Mouse (Mus musculus) intestine, postnatal 0 days (tissue): ENCODE results near the gene 9530077C05Rik. TPM values are rescaled to one million over a fixed set of nuclear protein-coding genes. Genes with fewer than 3 reads are reported as not detected.

ENCODE experiments used
- ATAC-seq: fragments of 200-750 bp; cut with Nextera tagmentation; 2 replicates; pipeline ENCODE4 v1.8.0; 2017; ENCODE audit warnings: mild to moderate bottlenecking, moderate TSS enrichment, moderate library complexity
- H3K27ac ChIP-seq: fragments of 300-500 bp; sonication (generic); 2 replicates; pipeline ENCODE4 v1.5.1; 2014; ENCODE audit warnings: mild to moderate bottlenecking, low read depth, low read length, moderate library complexity
- H3K27me3 ChIP-seq: fragments of 300-500 bp; sonication (generic); replicated peaks from 2 replicates; pipeline ENCODE4 v1.6.1; 2014; ENCODE audit warnings: low read length, mixed read lengths; ENCODE audit not compliant: control insufficient read depth, insufficient read depth
- H3K36me3 ChIP-seq: fragments of 300-500 bp; sonication (generic); 2 replicates; pipeline ENCODE4 v1.6.1; 2014; ENCODE audit warnings: mild to moderate bottlenecking, moderate library complexity; ENCODE audit not compliant: control insufficient read depth, insufficient read depth
- H3K4me1 ChIP-seq: fragments of 300-500 bp; sonication (generic); replicated peaks from 2 replicates; pipeline ENCODE4 v1.6.1; 2014; ENCODE audit warnings: antibody characterized with exemption, low read length, mixed read lengths; ENCODE audit not compliant: control insufficient read depth, insufficient read depth
- H3K4me2 ChIP-seq: fragments of 300-500 bp; sonication (generic); replicated peaks from 2 replicates; pipeline ENCODE4 v1.6.1; 2014; ENCODE audit warnings: low read depth, mild to moderate bottlenecking, moderate library complexity
- H3K4me3 ChIP-seq: fragments of 300-500 bp; sonication (generic); 2 replicates; pipeline ENCODE4 v1.5.1; 2014; ENCODE audit warnings: low read depth, low read length
- H3K9ac ChIP-seq: fragments of 300-500 bp; sonication (generic); 2 replicates; pipeline ENCODE4 v1.6.1; 2014; ENCODE audit warnings: mild to moderate bottlenecking, low read depth, low read length
- H3K9me3 ChIP-seq: fragments of 300-500 bp; sonication (generic); 2 replicates; pipeline ENCODE4 v1.6.1; 2016; ENCODE audit warnings: mixed run types; ENCODE audit not compliant: control insufficient read depth
- CTCF ChIP-seq: sonication (generic); IDR thresholded peaks from 2 replicates; pipeline ENCODE4 v1.5.1; 2016; ENCODE audit warnings: low read depth, mild to moderate bottlenecking, control low read depth, antibody characterized with exemption, moderate library complexity
- WGBS: fragments of 180-500 bp; shearing (Covaris S2); extraction: QIAGEN DNeasy Blood & Tissue Kit; methylation state at CpG from one replicate; pipeline ENCODE4 v1.1.7; 2014; 5-methylcytosine and 5-hydroxymethylcytosine counted together
- polyA plus RNA-seq: library from polyadenylated mRNA; unstranded; fragments of >200 nt; fragmentation: Nextera tagmentation; extraction: Ambion mirVana; gene quantifications from 2 replicates; pipeline ENCODE4 v1.2.1, GENCODE M21; 2015

Gene 9530077C05Rik
- polyA plus RNA-seq, 1 experiment from 2014 or later, result 2.0 TPM

DNA sequence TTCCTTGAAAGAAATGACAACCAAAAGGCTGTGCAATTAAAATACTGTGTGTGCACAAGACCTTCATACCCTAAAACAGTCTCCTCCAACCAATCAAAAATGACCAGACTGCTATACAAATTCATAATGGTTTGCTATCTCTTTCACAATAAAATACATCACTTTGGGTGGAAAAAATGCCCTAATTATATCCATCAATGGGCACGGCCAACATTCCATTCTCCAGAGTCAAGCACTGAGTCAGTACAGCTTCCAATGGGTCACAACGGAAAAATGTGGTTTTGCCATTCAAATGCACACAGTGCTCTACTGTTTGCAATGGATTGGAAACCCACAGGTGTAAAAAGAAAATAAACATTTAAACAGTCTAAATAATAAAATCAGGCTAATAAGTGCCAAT is 25.4 kb upstream of the 9530077C05Rik start:
- WGBS, result 50% methylated on average over 2 of the region's 2 CpGs
- no peak for TF ChIP-seq CTCF
- no peak overlapping the region for H3K4me3 ChIP-seq
- H3K36me3 ChIP-seq, result peaks cover 15% of the 10 kb centered on the region; the same call in 1 of the 2 replicates
- H3K4me2 ChIP-seq, result no peak overlapping the region
- H3K9ac ChIP-seq, result no peak overlapping the region
- no peaks in the 10 kb centered on the region for H3K9me3 ChIP-seq
- H3K27me3 ChIP-seq, result no peaks in the 10 kb centered on the region
- ATAC-seq, result no peak
- no peak overlapping the region for H3K27ac ChIP-seq
- peaks cover 4% of the 10 kb centered on the region; the same call in 1 of the 2 replicates for H3K4me1 ChIP-seq

DNA sequence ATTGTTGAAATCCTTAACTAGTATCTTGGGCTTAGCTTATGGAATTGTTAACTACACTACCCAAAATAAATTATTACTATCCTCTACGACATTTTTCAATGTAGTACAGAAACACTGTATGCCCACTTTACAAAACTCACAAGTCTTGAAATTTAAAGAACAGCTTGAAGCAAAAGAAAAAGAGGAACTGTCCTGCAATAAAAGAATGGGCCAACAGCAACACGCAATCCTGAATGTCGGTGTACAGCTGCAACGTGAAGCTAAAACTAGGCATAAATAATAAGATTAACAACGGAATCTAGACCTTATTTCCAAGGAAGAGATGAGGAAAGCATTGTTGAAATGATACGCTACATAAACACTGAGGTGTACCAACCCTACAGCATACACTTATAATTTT is 23.4 kb upstream of the 9530077C05Rik start:
- Histone ChIP-seq H3K4me3 (peak overlapping the region; percentile 79), H3K27ac (peak overlapping the region; percentile 75; the same call in 1 of the 2 replicates), H3K36me3 (no peaks in the 10 kb centered on the region), H3K9me3 (no peaks in the 10 kb centered on the region), H3K4me2 (peak overlapping the region; percentile 95), H3K27me3 (no peaks in the 10 kb centered on the region), H3K4me1 (peaks cover 4% of the 10 kb centered on the region; the same call in 1 of the 2 replicates), H3K9ac (peak overlapping the region; percentile 76; the same call in 1 of the 2 replicates)
- WGBS, result 13% methylated on average over 6 of the region's 6 CpGs
- no peak for TF ChIP-seq CTCF
- no peak for ATAC-seq

DNA sequence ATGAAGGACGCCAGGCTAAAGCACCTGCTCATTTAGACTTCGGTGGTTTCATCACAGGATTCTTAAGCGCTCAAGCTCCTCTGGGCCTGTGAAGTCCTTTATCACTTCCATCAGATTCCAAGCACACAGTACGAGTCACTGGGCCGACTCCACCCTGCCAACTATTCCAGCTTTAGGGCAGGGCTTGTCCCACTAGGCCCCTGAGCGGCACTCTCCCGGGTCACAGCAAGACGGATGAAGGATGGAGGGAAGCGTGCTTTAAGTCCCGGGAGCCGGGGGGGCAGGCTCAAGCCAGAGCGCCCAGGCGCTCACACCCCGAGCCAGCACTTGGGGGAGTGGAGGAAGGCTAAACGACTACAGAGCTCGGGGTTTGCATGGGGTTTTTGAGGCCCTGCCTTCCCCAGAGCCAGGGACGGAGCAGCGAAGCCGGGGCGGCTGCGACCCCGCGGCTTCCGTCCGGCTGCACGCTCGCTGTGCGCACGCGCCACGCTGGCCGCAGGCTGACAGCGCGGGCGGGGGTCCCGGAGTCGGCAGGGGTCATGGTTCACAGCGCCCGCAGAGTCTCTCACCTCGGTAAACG is 22.8 kb upstream of the 9530077C05Rik start:
- Histone ChIP-seq H3K9me3 (no peaks in the 10 kb centered on the region), H3K27ac (peak overlapping the region; percentile 75), H3K4me2 (peak overlapping the region; percentile 95), H3K4me3 (peak overlapping the region; percentile 79), H3K36me3 (no peaks in the 10 kb centered on the region), H3K27me3 (no peaks in the 10 kb centered on the region), H3K4me1 (peaks cover 4% of the 10 kb centered on the region; the same call in 1 of the 2 replicates), H3K9ac (peak overlapping the region; percentile 76)
- ATAC-seq, result peak; percentile 53
- under 1% methylated on average over 41 of the region's 41 CpGs for WGBS
- no peak for TF ChIP-seq CTCF

DNA sequence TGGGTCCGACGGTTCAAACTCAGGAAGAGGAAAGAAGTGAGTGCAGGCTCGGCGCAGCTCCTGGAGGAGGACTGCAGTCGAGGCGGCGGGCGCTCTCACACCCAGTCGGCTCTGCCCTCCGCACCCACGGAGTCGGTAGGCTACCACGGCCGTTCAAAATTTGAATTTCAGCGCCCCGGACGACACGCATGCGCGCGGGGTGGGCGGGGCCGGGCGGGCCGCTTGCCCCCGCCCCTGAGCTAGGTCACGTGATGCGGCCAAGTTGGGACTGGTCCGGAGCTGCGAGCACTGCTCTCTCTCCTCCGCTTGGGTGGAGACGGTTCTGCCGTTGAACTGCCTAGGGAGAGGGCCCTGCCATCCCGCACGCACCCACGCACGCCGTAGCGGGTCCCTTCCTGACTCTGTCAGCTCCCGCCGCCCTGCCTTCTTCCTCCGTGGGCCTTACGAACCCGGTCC is 22.3 kb upstream of the 9530077C05Rik start, which contains the start of gene Anln:
Gene Anln (minus strand): TSS at position 168 of the 456 bp plus-strand sequence.
- Histone ChIP-seq H3K9ac (peak within 1 kb of the TSS; percentile 76), H3K36me3 (no peaks in the 10 kb centered on the region), H3K4me3 (peak within 1 kb of the TSS; percentile 79), H3K27me3 (no peaks in the 10 kb centered on the region), H3K4me2 (peak within 1 kb of the TSS; percentile 95), H3K4me1 (peaks cover 4% of the 10 kb centered on the region; the same call in 1 of the 2 replicates), H3K9me3 (no peaks in the 10 kb centered on the region), H3K27ac (peak within 1 kb of the TSS; percentile 86)
- WGBS, result under 1% methylated on average over 44 of the region's 44 CpGs
- ATAC-seq, result peak; percentile 91
- TF ChIP-seq CTCF, result peak; percentile 15; the same call in 1 of the 2 replicates

DNA sequence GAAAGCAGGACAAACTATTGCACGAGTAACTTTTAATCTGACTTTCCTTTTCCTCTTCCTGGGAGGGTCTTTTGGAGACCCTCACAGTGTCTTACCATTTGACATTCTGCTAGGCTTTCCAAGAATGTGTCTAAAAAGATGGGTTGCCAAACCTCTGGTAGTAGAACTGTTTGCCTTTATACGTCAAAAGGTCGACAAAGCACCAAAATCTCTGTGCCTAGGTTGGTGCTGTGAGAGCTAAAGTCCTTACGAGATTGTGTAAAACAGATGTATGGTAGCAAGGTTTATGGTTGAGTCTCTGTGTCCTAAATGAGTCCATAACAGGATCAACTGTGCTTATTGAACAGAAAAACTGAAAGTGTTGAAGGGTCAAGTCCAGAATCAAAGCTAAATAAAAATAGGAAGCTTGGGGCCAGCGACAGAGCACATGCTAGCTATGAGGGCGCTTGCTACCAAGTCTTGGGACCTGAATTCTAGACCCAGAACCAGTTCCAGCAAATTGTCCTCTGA is 21.5 kb upstream of the 9530077C05Rik start:
- Histone ChIP-seq H3K27ac (no peak overlapping the region), H3K4me1 (peaks cover 4% of the 10 kb centered on the region; the same call in 1 of the 2 replicates), H3K27me3 (no peaks in the 10 kb centered on the region), H3K9me3 (no peaks in the 10 kb centered on the region), H3K36me3 (no peaks in the 10 kb centered on the region), H3K9ac (peak overlapping the region; percentile 76), H3K4me2 (peak overlapping the region; percentile 95), H3K4me3 (peak overlapping the region; percentile 79)
- no peak for ATAC-seq
- TF ChIP-seq CTCF, result no peak
- 61% methylated on average over 6 of the region's 6 CpGs for WGBS

DNA sequence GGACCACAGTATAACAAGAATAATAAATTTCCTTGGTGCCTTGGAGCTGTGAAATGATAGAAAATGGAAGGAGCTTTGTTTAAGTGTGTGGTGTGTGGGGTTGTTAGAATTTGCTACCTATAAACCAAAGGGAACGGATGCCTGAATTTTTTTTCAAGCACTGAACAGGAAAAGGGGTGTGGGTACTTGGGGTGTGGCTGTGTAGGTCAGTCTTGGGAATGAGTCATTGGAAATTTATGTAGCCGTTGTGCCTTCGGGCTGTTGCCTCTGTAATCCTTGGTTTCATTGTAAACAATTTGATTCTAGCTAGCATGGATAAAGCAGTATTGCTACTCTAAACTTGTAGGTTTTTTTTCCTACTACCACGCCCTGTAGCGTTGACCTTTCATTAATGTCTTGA is 20.9 kb upstream of the 9530077C05Rik start:
- 57% methylated on average over 5 of the region's 5 CpGs for WGBS

More for the DNA sequence above, 20.9 kb upstream of the 9530077C05Rik start:
- no peak for TF ChIP-seq CTCF
- ATAC-seq, result no peak
- Histone ChIP-seq H3K27ac (no peak overlapping the region), H3K9me3 (no peaks in the 10 kb centered on the region), H3K4me3 (no peak overlapping the region), H3K4me1 (peaks cover 4% of the 10 kb centered on the region; the same call in 1 of the 2 replicates), H3K4me2 (no peak overlapping the region), H3K9ac (no peak overlapping the region), H3K27me3 (no peaks in the 10 kb centered on the region), H3K36me3 (no peaks in the 10 kb centered on the region)
